Mouse (Mus musculus) spleen, adult 18-20 months (tissue): ENCODE measurements around the gene Snrk.
A peak's percentile ranks its signal among the peaks of the same experiment; 100 is the strongest.

ENCODE experiments used
- DNase-seq, 2 experiments: peaks; one replicate each; pipeline ENCODE4 v3.0.0; 2022; ENCODE audit warnings: mixed read lengths in 2 of 2

The Snrk gene

GRCm38 (mm10) chr9:122109553-122110225 is 7.4 kb upstream of the Snrk start:
- no peak for DNase-seq

- no peak for DNase-seq
Measured at GRCm38 (mm10) chr9:122110508-122110907, 6.6 kb upstream of the Snrk start.

- DNase-seq: no peak
Measured at GRCm38 (mm10) chr9:122110921-122111320, 6.1 kb upstream of the Snrk start.

- DNase-seq: no peak
Measured at GRCm38 (mm10) chr9:122115552-122115951, 1.5 kb upstream of the Snrk start.

- DNase-seq: no peak
Measured at GRCm38 (mm10) chr9:122116359-122116758, 707 bp upstream of the Snrk start.

- DNase-seq: peak in 1 of 2 experiments; percentile 53
Measured at GRCm38 (mm10) chr9:122117692-122118529, 845 bp downstream of the Snrk start.

GRCm38 (mm10) chr9:122120089-122120488 is 3.0 kb downstream of the Snrk start:
- DNase-seq: no peak

GRCm38 (mm10) chr9:122122113-122122512 is 5.0 kb downstream of the Snrk start:
- no peak for DNase-seq

GRCm38 (mm10) chr9:122123181-122123580 is 6.1 kb downstream of the Snrk start:
- DNase-seq: no peak

- no peak for DNase-seq
Measured at GRCm38 (mm10) chr9:122125723-122126290, 8.7 kb downstream of the Snrk start.

GRCm38 (mm10) chr9:122126790-122127189 is 9.7 kb downstream of the Snrk start:
- no peak for DNase-seq

GRCm38 (mm10) chr9:122127271-122127785 is 10.3 kb downstream of the Snrk start:
- no peak for DNase-seq

- DNase-seq: peak; percentile 30 to 43
Measured at GRCm38 (mm10) chr9:122128686-122129085, 11.6 kb downstream of the Snrk start.

GRCm38 (mm10) chr9:122130666-122131065 is 13.6 kb downstream of the Snrk start:
- DNase-seq: no peak

- DNase-seq: no peak
Measured at GRCm38 (mm10) chr9:122132145-122132544, 15.1 kb downstream of the Snrk start.

- no peak for DNase-seq
Measured at GRCm38 (mm10) chr9:122135095-122135884, 18.2 kb downstream of the Snrk start.

GRCm38 (mm10) chr9:122135885-122136170 is 18.8 kb downstream of the Snrk start:
- DNase-seq: no peak

GRCm38 (mm10) chr9:122137960-122138359 is 20.9 kb downstream of the Snrk start:
- DNase-seq: no peak

GRCm38 (mm10) chr9:122138371-122139029 is 21.4 kb downstream of the Snrk start:
- DNase-seq: no peak

- DNase-seq: no peak
Measured at GRCm38 (mm10) chr9:122139236-122139635, 22.2 kb downstream of the Snrk start.

GRCm38 (mm10) chr9:122143219-122143618 is 26.2 kb downstream of the Snrk start:
- DNase-seq: no peak

- DNase-seq: no peak
Measured at GRCm38 (mm10) chr9:122144776-122145175, 27.7 kb downstream of the Snrk start.
